Mouse (Mus musculus) adipocyte (in vitro differentiated cells): ENCODE measurements around the gene Ptpa.

Experiments
- DNase-seq: peaks from one replicate; pipeline ENCODE4 v3.0.0-alpha.2; 2016; ENCODE audit warnings: low spot score

Gene Ptpa

DNA sequence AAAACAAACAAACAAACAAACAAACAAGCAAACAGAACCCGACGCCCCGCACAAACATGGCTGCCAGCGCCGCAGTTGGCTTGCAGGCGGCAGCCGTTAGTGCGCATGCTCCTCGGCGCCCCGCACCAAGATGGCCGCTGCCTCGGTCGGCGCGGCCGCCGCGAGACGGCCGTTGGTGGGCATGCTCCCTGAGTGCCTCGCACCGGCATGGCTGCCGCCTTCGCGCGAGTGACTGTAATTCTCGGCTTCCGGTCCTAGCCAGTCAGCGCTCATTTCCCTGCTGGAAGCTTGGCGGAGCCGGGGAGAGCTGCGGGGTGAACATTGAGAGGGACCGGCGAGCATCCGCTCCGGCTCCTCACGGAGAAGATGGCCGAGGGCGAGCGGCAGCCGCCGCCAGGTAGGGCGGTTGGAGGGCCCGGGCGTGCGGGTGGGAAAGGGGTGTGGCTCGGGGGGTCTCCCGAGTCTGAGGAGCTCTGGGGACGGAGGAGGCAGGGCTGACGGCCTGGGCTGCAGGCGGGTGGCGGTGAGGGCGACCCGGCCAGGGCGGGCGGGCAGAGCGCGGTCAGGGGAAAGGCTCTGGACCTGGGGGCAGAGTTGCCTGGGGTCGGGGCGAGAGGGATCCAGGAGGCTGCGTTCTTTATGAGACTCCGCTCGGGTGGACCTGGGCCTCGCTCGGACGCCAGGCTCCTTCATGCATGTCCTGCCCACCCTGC is at the start of gene Ptpa:
Gene Ptpa, plus strand, starts transcription at position 104 of the 713 bp plus-strand sequence.
- no peak for DNase-seq

DNA sequence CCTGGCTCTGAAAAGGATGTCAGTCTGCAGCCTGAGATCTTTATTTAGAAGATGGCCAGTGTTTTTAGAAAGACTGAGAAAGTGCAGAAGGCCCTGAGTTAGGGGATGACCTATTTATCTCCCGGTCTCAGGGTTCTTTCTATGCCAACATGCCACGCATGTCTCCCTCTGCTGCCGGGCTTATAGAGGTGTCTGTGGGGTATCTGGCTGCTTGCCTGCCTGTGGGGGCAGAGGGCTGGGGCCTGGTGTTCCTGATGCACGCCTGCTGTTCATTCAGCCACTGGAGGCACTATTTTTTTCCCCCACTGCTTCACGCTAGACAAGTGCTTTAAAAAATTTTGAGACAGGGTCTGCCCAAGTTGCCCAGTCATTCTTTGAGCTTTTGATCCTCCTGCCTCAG is 49.6 kb upstream of the Ptpa start:
- no peak for DNase-seq

DNA sequence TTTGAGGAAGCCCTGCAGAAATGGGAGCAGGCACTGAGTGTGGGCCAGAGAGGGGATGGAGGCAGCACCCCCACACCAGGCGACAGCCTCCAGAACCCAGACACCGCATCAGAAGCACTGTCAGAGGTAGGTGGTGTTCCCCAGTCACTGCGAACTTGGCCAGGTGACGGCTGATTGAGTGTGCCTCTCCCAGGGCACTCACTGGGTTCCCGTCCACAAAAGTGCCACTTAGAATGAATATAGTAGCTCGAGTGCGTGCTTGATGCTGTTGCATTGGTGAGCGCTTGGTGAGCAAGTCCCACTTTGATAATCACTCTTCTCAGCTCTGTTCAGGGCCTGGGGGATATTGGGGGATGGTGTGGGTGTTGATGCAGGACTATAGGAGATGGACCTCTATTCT is 44.3 kb upstream of the Ptpa start:
- DNase-seq: no peak

DNA sequence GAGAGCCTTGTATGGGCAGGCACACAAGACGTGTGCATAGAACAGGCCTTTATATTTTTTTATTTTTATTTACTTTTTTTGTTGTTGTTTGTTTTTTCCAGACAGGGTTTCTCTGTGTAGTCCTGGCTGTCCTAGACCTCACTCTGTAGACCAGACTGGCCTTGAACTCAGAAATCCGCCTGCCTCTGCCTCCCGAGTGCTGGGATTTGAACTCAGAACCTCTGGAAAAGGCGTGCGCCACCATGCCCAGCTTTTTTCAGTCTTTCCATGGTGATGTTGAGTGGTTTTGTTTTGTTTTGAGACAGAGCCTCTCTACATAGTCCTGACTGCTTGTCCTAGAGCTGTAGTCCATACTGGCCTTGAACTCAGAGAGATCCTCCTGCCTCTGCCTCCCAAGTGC is 43.1 kb upstream of the Ptpa start:
- DNase-seq: no peak

DNA sequence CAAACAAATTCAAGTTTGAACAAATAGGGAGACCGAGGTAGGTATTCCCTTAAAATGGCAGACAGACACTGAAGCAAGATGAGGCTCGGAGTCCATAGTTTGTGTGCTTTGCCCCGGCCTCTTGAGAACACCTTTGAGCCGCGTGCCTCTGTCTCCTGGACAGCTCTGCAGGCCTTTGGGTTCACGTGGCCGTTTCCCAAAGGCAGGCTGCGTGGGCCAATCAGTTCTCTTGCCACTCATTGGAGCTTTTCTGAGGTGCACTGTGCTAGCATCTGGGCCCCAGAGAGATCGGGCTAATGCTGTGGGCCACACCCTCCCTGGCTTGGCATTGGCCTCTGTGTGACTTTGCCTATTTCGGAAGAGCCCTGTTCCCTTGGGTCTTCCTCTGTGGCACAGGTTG is 39.9 kb upstream of the Ptpa start:
- no peak for DNase-seq

DNA sequence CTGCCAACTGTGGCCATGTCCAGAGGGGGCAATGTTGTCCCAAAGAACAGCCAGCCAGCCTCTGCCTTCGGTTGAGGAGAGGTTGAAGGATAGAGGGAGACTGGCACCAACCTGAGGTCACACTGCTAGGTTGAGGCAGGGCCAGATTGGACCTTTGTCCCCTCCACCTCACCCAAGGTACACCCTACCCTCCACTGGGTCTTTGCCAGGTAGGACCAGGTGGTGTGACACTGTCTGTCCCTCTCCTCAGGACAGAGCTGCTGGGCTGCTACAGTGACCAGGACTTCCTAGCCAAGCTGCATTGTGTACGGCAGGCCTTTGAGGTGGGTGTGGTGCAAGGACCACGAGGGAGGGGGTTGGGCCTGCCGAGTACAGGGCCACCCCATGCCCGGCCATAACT is 38.1 kb upstream of the Ptpa start:
- no peak for DNase-seq

DNA sequence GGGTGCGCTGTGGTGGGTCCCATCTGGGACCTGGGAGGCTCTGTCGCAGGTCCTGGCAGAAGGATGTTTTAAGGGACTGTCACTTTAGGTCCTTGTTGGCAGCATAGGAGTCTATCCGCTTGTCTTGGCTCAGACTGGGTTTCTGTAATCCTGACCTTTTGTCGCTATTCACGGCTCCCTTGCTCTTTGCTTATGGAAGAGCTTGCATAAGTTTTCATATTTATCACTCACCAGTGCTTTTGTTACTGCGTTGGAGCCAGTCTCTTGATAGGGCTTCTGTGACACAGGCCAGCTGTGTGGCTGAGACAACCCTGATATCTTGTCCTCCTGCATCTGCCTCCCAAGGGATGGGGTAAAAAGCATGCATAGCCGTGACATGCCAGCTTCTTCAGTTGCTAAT is 36.5 kb upstream of the Ptpa start:
- peak; percentile 94 for DNase-seq

DNA sequence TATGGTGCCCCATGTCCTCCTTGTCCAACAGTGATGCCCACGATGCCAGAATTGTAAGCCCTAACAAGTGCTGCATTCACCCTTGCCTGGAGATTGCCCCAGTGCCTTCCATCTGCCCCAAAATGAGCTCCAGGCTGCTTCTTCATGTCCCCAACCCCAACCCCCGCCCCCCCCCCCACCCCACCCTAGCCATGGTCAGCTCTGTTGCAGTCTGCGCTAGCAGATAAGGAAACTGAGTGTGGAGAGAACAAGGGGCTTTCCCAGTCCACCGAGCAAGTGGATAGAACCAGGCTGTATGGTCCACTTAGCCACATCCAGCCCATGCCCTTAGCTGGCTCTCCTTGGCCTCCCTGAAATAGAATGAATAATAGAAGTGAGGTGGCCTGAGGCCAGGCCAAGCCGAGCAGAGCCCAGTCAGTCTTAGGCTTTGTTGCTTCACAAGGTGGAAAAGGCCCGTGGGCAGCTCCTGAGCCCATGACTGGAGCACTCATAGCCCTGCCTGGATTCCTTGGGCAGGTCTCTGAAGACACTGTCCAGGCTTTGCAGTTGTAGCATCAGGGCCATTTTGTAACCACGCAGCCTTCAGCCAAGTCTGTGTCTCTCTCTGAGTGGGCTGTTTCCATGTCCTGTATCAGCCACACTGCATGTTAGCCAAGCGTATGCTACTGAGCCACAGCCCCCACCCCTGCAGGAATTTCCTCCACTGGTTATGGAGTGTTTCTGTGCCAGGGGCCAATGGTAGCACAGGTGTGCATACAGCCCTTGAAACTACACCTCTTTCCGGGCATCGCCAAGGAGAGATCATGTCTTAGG is 35.1 kb upstream of the Ptpa start:
- peak; percentile 64 for DNase-seq

DNA sequence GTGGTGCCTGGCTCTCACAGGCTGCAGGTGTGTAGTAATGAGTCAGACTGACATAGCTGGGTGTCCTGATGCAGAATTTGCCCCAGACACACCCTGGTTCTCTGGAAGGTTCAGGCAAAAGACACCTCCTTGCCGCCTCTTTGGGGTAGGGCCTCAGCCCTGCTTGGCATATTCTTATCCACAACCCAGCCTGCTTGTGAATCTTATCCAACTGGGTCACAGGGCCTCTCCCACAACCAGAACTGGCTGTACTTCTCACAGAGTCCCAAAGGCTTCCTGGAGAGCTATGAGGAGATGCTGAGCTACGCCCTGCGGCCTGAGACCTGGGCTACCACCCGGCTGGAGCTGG is 34.5 kb upstream of the Ptpa start:
- peak; percentile 92 for DNase-seq

DNA sequence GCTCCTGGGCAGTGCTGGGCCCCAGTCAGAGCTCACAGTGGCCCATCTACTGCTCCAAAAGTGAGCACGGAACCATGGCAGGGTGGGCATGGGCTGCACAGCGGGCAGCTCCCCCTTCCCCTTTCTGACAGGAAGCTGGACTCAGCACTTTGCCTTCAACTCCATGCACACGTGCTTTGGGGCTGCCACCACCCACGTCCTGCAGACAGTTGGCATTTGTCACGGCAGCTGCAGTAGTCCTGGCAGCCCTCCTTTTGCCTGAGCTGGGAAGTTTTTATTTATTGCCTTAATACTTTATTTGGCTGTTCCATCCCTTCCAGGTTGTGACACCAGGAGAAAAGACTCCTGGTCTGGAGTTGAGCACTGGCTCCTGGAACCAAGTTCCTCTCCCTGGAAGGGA is 31.0 kb upstream of the Ptpa start:
- DNase-seq: no peak

DNA sequence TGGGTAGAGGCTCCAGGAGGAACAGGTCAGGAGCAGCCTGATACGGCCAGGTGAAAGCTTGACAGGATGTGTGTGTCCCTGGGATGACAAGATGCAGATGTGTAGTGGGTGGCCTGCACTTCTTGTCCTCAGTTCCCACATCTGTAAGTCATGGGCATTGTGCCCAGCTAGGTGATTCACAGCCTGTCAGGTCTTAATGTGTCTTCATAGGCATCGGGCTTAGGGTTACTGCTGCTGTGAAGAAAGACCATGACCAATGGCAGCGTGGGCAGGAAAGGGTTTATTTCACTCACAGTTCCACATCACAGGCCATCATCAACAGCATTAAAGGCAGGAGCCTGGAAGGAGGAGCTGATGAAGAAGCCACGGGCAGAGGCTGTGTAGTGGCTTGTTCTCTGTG is 30.2 kb upstream of the Ptpa start:
- no peak for DNase-seq

DNA sequence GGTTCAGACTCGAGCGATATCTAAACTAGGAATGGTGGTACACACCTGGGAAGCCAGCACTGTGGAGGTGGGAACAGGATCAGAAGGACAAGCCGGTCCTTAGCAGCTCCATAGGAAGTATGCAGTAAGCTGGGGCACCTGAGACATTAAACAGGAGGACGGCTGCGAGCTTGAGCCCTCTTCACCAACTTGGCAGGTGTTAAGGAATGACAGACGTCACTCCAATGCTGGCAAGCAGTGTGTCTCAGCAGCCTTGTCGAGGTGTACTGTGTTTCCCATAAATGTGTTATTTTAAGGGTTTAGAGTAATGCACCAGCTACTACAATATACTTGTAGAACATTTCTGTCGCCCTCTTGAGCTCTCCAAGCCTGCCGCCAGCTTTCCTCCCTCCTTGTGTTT is 28.9 kb upstream of the Ptpa start:
- DNase-seq: no peak

DNA sequence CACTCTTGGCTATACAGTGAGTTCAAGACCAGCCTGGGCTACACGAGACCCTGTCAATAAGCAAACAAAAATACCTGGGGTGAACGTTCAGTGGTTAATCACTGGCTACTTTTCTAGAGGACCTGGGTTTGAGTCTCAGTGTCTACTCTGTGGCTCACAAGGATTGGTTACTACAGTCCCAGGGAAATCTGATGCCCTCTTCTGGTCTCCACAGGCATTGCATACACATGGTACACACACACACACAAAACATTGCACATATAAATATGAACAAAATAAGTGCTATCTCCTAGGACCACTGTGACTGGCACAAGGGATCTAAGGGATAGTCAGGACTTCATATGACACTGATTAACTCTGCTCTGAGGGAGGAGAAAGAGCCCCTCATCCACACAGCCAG is 26.8 kb upstream of the Ptpa start:
- no peak for DNase-seq

DNA sequence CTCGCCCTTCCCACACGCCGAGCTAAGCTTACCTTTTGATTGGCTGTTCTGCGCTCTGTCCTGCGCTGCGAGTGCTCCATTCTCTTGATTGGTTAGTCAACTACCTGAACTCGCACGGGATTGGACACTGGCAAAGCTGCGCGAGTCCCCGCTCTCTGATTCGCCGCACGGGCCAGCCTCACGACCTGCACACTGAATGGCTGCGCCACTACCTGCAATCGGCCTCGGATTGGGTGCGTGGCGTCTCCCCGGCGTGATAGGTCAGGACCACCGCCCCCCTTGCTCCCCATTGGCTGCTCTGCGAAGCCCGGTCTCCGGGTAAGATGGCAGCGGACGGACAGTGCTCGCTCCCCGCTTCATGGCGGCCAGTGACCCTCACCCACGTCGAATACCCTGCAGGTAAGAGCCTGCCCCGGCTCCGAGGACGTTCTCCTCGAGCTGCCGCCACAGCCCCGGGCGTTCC is 23.7 kb upstream of the Ptpa start, which contains the start of gene Dolpp1:
Gene Dolpp1, plus strand, starts transcription at position 141 of the 463 bp plus-strand sequence.
- DNase-seq: peak; percentile 97

DNA sequence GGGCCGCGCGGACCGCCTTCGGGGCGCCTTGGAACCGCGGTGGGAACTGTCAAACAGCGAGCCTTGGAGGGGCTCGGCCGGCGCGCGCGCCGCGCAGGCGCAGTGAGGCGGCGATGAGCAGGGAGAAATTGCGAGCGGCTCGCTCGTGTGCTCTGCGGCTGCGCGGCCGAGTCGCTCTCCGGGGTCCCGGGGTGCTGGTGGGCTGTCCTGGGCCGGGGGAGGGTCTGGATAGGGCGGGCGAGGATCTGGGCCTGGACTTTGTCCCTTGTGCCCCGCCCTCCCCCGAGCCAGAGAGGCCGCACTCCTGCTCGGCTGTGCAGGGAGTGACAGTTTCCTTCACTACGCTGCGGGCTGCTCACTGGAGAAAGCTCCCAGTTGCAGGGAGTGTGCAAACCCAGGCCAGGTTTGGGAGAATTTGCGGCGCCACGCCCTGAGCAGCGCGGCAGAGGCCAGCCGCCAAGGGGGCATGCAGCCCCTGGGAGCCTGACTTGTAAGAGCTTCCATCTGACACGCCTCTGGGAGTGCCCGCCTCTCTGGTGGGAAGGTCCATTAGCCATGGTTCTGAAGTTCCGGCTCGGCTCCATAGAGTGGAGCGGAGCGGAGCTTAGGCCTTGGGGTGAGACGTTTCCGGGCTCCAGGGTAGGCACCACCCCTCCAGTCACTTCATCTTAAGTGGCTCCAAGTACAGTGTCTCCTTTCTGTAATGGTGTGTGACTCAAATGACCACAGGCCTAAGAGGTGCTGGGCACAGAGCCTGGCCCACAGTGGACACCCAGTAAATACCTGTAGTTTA is 23.1 kb upstream of the Ptpa start:
- DNase-seq: peak; percentile 84

DNA sequence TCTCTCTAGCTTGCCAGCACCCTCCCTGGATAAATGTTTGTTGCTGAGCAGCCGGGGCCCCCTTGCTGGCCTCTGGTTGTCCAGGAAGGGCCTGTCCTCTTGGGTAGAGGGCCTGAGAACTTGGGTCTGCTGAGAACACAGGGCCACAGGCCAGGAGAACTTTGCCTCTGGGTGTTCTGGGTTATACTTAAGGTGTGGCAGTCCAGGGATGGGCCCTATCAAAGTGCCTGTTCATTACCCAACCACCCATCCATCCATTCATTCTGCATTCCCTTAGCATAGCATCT is 22.5 kb upstream of the Ptpa start:
- no peak for DNase-seq

DNA sequence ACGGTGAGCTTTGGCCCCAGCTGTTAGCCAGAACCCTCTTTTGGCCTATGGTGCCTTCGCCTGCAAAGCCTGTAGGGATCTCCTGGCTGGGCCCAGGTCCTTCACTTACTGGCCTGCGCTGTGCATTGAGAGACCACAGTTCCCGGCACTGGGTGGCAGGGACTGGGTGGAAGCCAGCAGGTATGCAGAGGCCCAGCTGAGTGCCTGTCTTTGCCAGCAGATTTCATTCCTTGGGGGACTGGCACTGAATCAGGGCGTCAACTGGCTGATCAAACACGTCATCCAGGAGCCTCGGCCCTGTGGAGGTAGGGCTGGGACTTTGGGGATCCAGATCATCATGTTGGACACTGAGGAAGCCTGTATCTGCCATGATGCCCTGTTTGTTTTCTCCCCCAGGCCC is 20.1 kb upstream of the Ptpa start:
- no peak for DNase-seq

DNA sequence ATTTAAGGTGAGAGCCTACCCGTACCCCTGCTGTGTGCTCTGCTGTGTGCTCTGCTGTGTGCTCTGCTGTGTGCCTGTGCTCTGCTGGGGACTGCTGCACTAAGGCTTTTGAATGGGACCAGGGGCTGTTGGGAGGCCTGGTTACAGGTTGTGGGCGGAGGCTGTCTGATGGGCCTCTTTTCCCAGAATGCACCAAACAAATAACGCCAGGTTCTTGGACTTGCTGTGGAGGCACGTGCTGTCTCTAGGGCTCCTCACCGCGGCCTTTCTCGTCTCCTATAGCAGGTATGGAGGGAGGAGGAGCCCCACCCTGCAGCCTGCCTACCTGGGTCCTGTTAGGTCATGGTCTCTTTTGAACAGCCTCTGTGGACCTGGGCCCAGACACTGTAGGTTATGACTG is 19.6 kb upstream of the Ptpa start:
- no peak for DNase-seq

DNA sequence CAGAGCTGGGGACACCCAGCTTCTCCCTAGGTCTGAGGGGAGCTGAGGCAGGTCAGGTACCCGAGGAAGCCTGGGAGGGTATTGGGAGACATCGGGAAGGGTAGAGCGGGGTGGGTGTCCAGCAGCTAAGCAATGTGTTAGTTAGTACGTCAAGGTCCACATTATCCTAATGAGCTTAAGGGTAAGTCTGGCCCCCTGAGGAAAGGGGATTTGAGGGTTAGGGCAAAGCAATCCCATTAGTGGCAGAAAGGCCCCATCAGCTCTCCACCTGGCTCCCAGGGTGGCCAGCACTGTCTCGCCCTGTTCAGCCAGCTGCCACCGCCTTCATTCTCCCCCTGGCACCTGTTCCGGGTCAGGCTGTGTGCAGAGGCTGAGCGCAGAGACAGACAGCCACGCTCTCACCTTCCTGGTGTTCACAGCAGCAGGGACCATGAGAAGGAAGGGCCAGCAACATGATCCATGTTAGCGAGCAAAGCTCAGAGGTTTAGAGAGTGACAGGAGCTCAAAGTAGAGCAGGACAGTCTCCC is 17.8 kb upstream of the Ptpa start:
- no peak for DNase-seq

DNA sequence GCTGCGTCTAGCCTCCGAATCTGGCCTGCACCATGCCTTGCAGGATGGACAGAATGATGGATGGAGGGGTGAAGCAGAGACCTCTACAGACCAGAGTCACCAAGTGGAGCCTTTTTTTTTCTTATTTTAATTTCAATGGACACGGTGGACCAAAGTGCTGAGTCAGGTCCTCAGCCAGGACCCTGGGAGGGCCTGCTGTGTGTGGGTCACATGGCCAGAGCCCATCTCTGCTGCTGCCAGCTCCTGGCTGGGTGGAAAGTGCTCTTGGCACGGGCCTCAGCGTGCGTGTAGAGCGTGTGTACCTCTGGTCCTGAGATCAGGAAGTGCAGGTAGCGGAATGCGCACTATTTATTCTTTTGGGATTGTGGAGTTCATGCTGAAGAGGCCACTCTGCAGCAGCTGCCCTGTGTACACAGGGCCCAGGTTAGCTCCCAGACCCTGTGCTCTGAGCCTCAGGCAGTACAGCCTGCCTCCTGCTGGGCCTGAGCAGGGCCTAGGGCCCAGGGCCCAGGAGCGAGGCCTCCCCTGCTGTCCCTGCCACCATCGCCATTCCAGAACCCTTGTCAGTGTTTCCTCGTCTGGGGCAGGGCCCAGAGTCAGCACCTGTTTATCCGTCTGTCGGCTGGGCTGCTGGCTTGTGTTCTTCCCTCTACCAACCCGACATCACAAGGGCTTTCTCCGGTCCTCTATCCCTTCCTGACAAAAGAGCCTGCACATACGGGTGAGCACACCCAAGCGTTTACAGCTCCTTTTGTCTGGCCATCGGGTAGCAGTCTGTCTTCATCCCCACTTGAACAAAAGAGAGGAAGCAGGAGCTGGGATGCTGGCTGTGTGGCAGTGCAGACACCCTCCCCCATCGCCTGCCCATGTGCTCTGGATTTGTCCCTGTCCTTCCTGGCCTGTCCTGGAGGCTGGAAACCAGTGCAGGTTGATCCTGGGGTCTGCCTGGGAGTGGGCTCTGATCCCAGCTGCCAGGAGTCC is 16.4 kb upstream of the Ptpa start:
- DNase-seq: no peak

DNA sequence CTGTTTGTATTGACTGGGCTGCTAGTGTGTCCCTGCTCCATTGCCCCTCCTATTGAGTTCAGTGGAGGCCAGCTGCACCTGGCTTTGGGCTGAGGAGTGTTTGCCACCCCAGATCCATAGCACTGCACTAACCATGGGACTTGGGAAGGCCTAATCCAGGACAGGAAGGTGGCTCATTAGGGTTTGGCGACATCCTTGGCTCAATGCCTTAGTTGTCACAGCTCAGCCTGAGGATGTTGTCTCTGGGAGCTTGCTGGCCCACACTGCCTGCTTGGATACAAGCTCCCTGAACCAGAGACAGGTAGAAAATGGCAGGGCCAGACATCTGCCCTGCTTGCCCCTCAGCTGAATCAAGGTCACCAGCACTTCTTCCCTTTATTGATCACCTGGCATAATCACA is 14.3 kb upstream of the Ptpa start:
- no peak for DNase-seq
